Mouse (Mus musculus): ENCODE measurements around the gene Tardbp. TPM values are rescaled to one million over a fixed set of nuclear protein-coding genes. Genes with fewer than 3 reads are reported as not detected.

Gene Tardbp
- total RNA-seq, 2 experiments from 2014 or later: 193 to 339 TPM

GRCm38 (mm10) chr4:148603376-148604139, 23.3 kb downstream of the Tardbp start:
- no peak for ATAC-seq (ENCODE audit: poor library complexity, severe bottlenecking)

- no peak for ATAC-seq (ENCODE audit: poor library complexity, severe bottlenecking)
Measured at GRCm38 (mm10) chr4:148602357-148603120, 24.3 kb downstream of the Tardbp start, which contains the start of gene Masp2. TSS of gene Masp2 (plus strand) at chr4:148602554.

GRCm38 (mm10) chr4:148601871-148602270, 24.9 kb downstream of the Tardbp start:
- ATAC-seq (ENCODE audit: poor library complexity, severe bottlenecking): no peak

GRCm38 (mm10) chr4:148600316-148600715, 26.5 kb downstream of the Tardbp start:
- ATAC-seq (ENCODE audit: poor library complexity, severe bottlenecking): no peak

GRCm38 (mm10) chr4:148598826-148599225, 28.0 kb downstream of the Tardbp start:
- ATAC-seq (ENCODE audit: poor library complexity, severe bottlenecking): no peak

GRCm38 (mm10) chr4:148596731-148597130, 30.1 kb downstream of the Tardbp start:
- no peak for ATAC-seq (ENCODE audit: poor library complexity, severe bottlenecking)

GRCm38 (mm10) chr4:148595916-148596315, 30.9 kb downstream of the Tardbp start:
- ATAC-seq (ENCODE audit: poor library complexity, severe bottlenecking): no peak

- no peak for ATAC-seq (ENCODE audit: poor library complexity, severe bottlenecking)
Measured at GRCm38 (mm10) chr4:148593996-148594395, 32.8 kb downstream of the Tardbp start.

GRCm38 (mm10) chr4:148591637-148592380, 35.0 kb downstream of the Tardbp start:
- peak; percentile 5; the same call in 1 of the 2 replicates for ATAC-seq (ENCODE audit: poor library complexity, severe bottlenecking)

GRCm38 (mm10) chr4:148591171-148591630, 35.6 kb downstream of the Tardbp start, which contains the start of gene Srm:
TSS of gene Srm (plus strand) at chr4:148591503.
- ATAC-seq (ENCODE audit: poor library complexity, severe bottlenecking): peak; percentile 98

GRCm38 (mm10) chr4:148590421-148591170, 36.2 kb downstream of the Tardbp start:
- ATAC-seq (ENCODE audit: poor library complexity, severe bottlenecking): no peak

- no peak for ATAC-seq (ENCODE audit: poor library complexity, severe bottlenecking)
Measured at GRCm38 (mm10) chr4:148589565-148589964, 37.3 kb downstream of the Tardbp start.

- ATAC-seq (ENCODE audit: poor library complexity, severe bottlenecking): no peak
Measured at GRCm38 (mm10) chr4:148588793-148589192, 38.0 kb downstream of the Tardbp start.

GRCm38 (mm10) chr4:148586648-148587047, 40.2 kb downstream of the Tardbp start:
- no peak for ATAC-seq (ENCODE audit: poor library complexity, severe bottlenecking)

- peak; percentile 94 for ATAC-seq (ENCODE audit: poor library complexity, severe bottlenecking)
Measured at GRCm38 (mm10) chr4:148583257-148583656, 43.6 kb downstream of the Tardbp start.

- ATAC-seq (ENCODE audit: poor library complexity, severe bottlenecking): no peak
Measured at GRCm38 (mm10) chr4:148581422-148581821, 45.4 kb downstream of the Tardbp start.

- ATAC-seq (ENCODE audit: poor library complexity, severe bottlenecking): no peak
Measured at GRCm38 (mm10) chr4:148580765-148581164, 46.1 kb downstream of the Tardbp start.

- ATAC-seq (ENCODE audit: poor library complexity, severe bottlenecking): no peak
Measured at GRCm38 (mm10) chr4:148573222-148573621, 53.6 kb downstream of the Tardbp start.

- no peak for ATAC-seq (ENCODE audit: poor library complexity, severe bottlenecking)
Measured at GRCm38 (mm10) chr4:148570693-148571295, 56.0 kb downstream of the Tardbp start.

GRCm38 (mm10) chr4:148570138-148570537, 56.7 kb downstream of the Tardbp start:
- no peak for ATAC-seq (ENCODE audit: poor library complexity, severe bottlenecking)
